Mouse (Mus musculus) ES-E14 (cell line): ENCODE results near the gene Wdr83. TPM values are rescaled to one million over a fixed set of nuclear protein-coding genes. Genes with fewer than 3 reads are reported as not detected.

Experiments
- DNase-seq: peaks from one replicate; pipeline ENCODE4 v3.0.0-alpha.2; 2013; ENCODE audit warnings: low read depth, low spot score
- H3K27ac ChIP-seq: 2 replicates; pipeline ENCODE4 v1.5.1; 2012; ENCODE audit warnings: low read depth, mild to moderate bottlenecking, low read length, moderate library complexity, mixed read lengths; ENCODE audit not compliant: poor library complexity, insufficient read depth, severe bottlenecking
- H3K36me3 ChIP-seq: 2 replicates; pipeline ENCODE4 v1.6.1; 2012; ENCODE audit warnings: mild to moderate bottlenecking, low read length, moderate library complexity, mixed read lengths; ENCODE audit not compliant: control insufficient read depth, poor library complexity, insufficient read depth, severe bottlenecking
- H3K4me1 ChIP-seq, 2 experiments: fragments of 150-350 bp in 1 of 2; sonication (generic) in 1 of 2; 2 replicates each; pipeline ENCODE4 v1.6.1; 2012; ENCODE audit warnings: low read length in 2 of 2, mild to moderate bottlenecking in 1 of 2, mixed read lengths in 1 of 2; ENCODE audit not compliant: control insufficient read depth in 2 of 2, insufficient read depth in 2 of 2, poor library complexity in 1 of 2
- H3K4me3 ChIP-seq, 2 experiments: fragments of 150-350 bp in 1 of 2; sonication (generic) in 1 of 2; 2 replicates each; pipeline ENCODE4 v1.5.1; 2012; ENCODE audit warnings: low read length in 2 of 2, low read depth in 1 of 2, mild to moderate bottlenecking in 1 of 2, mixed read lengths in 1 of 2; ENCODE audit not compliant: insufficient read depth in 1 of 2, poor library complexity in 1 of 2, severe bottlenecking in 1 of 2
- H3K9ac ChIP-seq: 2 replicates; pipeline ENCODE4 v1.6.1; 2012; ENCODE audit warnings: low read depth, mild to moderate bottlenecking, low read length, mixed read lengths; ENCODE audit not compliant: poor library complexity, insufficient read depth, severe bottlenecking
- H3K9me3 ChIP-seq: fragments of 150-350 bp; sonication (generic); 2 replicates; pipeline ENCODE4 v1.6.1; 2012; ENCODE audit warnings: low read depth, mild to moderate bottlenecking, low read length; ENCODE audit not compliant: control insufficient read depth, insufficient read depth
- CHD2 ChIP-seq: IDR thresholded peaks from 2 replicates; pipeline ENCODE4 v1.6.1; 2014; ENCODE audit warnings: mild to moderate bottlenecking, low read depth, low read length, inconsistent platforms
- HCFC1 ChIP-seq: IDR thresholded peaks from 2 replicates; pipeline ENCODE4 v1.6.1; 2012; ENCODE audit warnings: low read length, inconsistent platforms, borderline replicate concordance; ENCODE audit not compliant: insufficient read depth
- MAFK ChIP-seq: IDR thresholded peaks from 2 replicates; pipeline ENCODE4 v1.6.1; 2014; ENCODE audit warnings: mild to moderate bottlenecking, low read depth, low read length, inconsistent platforms; ENCODE audit not compliant: insufficient read depth
- ZC3H11A ChIP-seq: IDR thresholded peaks from 2 replicates; pipeline ENCODE4 v1.6.1; 2012; ENCODE audit warnings: low read depth, mild to moderate bottlenecking, inconsistent platforms, low read length, borderline replicate concordance
- ZNF384 ChIP-seq: IDR thresholded peaks from 2 replicates; pipeline ENCODE4 v1.6.1; 2012; ENCODE audit warnings: low read depth, low read length, inconsistent platforms
- in situ Hi-C, 2 experiments: fragments of 600-800 bp; cut with MboI; formaldehyde crosslinking; loops; one replicate each; pipeline ENCODE4 v1.15.1; 2025; ENCODE audit warnings: low sequenced_read_pairs in 2 of 2, inconsistent platforms in 1 of 2; ENCODE audit not compliant: unreplicated experiment in 2 of 2
- total RNA-seq: library from RNA; depleted of rRNA; stranded (reverse); fragments of 300-350 nt; gene quantifications from 2 replicates; pipeline ENCODE4 v1.2.3, GENCODE M21; 2012

Wdr83 gene
- total RNA-seq, 1 experiment, result 26.4 TPM

- no peak for DNase-seq
- TF ChIP-seq CHD2 (no peak), HCFC1 (no peak), ZNF384 (no peak), ZC3H11A (no peak), MAFK (no peak)
Measured at GRCm38 (mm10) chr8:85116984-85117383, 35.9 kb upstream of the Wdr83 start.

DNA sequence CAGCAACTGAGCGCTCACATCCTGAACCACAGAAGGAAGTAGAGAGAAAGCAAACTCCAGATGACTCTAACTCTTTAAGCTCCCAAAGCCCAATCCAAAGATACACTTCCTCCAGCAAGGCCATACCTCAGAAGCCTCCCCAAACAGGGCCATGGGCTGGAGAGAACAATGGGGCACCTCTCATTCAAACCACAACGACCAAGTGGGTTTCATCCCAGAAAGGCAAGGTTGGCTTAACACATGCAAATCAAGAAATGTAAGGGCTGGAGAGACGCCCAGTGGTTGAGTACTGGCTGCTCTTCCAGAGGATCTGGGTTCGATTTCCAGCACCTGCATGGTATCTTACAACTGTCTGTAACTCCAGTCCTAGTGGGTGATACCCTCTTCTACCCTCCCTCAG is 34.4 kb upstream of the Wdr83 start:
- Histone ChIP-seq H3K9ac (no peak overlapping the region), H3K4me3 (no peak overlapping the region), H3K27ac (no peak overlapping the region), H3K9me3 (no peaks in the 10 kb centered on the region), H3K4me1 (no peaks in the 10 kb centered on the region), H3K36me3 (no peaks in the 10 kb centered on the region)
- TF ChIP-seq ZNF384, result no peak
- no peak for TF ChIP-seq MAFK
- no peak for TF ChIP-seq CHD2
- TF ChIP-seq ZC3H11A, result no peak
- no peak for TF ChIP-seq HCFC1
- no peak for DNase-seq
- in situ Hi-C loops, result no loop called here

More at GRCm38 (mm10) chr8:85116984-85117383, 35.9 kb upstream of the Wdr83 start:
- no peaks in the 10 kb centered on the region for H3K4me1 ChIP-seq
- H3K36me3 ChIP-seq, result no peaks in the 10 kb centered on the region
- H3K9ac ChIP-seq, result no peak overlapping the region
- in situ Hi-C loops, result no loop called here
- no peak overlapping the region for H3K27ac ChIP-seq
- H3K9me3 ChIP-seq, result no peaks in the 10 kb centered on the region
- no peak overlapping the region for H3K4me3 ChIP-seq

- no peak overlapping the region for H3K4me3 ChIP-seq
- peaks cover 4% of the 10 kb centered on the region; the same call in 1 of the 2 replicates for H3K36me3 ChIP-seq
- TF ChIP-seq HCFC1, result no peak
- no peak for TF ChIP-seq ZC3H11A
- TF ChIP-seq MAFK, result no peak
- no peak for TF ChIP-seq CHD2
- no peak for TF ChIP-seq ZNF384
- no peaks in the 10 kb centered on the region for H3K9me3 ChIP-seq
- H3K4me1 ChIP-seq, result no peaks in the 10 kb centered on the region
- in situ Hi-C loops, result no loop called here
- DNase-seq, result no peak
- H3K27ac ChIP-seq, result no peak overlapping the region
- no peak overlapping the region for H3K9ac ChIP-seq
Measured at GRCm38 (mm10) chr8:85113241-85113640, 32.1 kb upstream of the Wdr83 start.

DNA sequence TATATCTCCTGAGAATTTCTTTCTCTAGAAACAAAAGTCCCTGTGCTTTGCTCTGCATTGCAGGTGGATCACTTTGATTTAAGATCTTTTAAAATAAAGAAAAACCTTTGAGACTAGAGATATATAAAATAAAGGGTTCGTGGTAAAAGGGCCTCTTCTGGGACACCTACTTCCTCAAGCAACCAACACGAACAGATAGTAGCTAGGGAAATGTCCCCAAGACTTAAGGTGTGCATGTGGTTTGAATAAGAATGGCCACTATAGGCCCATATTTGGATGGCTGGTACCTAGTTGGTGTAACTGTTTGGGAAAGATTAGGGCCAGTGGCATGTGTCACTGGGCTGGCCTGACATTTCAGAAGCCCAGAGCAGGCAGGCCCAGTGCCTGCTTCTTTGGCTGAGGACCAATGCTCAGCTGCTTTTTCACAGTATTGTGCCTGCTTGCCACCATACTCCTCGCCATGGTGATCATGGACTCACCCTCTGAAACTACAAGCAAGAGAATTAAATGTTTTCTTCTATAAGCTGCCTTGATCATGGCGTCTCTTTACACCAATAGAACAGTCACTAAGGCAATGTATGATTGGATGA is 19.1 kb upstream of the Wdr83 start:
- TF ChIP-seq HCFC1 (no peak), MAFK (no peak), ZC3H11A (no peak), ZNF384 (no peak), CHD2 (no peak)
- 0 out of 4 replicates have a peak, but pooled peaks cover 0 to 3% of the 10 kb centered on the region in 2 experiments for H3K4me1 ChIP-seq
- in situ Hi-C loops, result no loop called here
- H3K27ac ChIP-seq, result no peak overlapping the region
- DNase-seq, result no peak
- no peaks in the 10 kb centered on the region for H3K9me3 ChIP-seq
- H3K9ac ChIP-seq, result no peak overlapping the region
- H3K4me3 ChIP-seq, result no peak overlapping the region
- peaks cover 5% of the 10 kb centered on the region; the same call in 1 of the 2 replicates for H3K36me3 ChIP-seq
